Comparison of ENCODE assay signal across 1 mouse cellular context in the genomic region with DNA sequence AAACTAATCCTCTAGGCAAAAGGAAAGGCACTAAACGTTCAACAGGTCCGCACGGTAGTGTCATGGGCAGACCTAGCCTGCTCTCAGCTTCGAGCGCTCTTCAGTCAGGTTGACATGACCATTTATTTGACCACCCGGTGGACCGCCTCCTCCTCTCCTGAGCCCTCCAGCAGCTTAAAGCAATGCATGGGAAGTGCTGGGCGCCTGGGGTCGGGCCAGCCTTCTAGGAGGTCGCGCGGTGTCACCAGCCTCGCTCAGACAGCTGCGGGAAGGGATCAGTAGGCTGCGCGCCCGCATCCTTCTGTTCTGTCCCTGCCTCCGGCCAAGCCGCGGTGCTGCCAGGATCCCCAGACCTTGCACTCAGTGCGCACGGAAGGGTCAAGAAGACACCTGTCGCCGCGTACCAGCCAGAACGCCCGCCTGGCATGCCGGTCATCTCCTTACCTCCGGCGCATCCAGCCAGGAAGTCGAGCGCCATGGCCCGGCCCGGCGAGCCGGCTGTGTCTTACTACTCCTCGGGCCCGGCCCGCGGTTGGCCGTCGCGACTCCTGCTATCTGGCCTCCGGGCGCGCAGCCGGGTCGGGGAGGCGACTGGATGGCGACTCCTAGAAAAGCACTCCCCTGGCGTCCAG.
TF ChIP-seq lines count a peak whose summit lies in the region.

No protein-coding gene starts in this region.

TF ChIP-seq in CH12.LX, 34 proteins besides CTCF, POLR2A, EP300 and RAD21:
- no peak for TF ChIP-seq JUND (conservative IDR thresholded peaks at IDR 0.05; ENCODE audit: low read depth, low read length)
- TF ChIP-seq GABPA (IDR thresholded peaks at IDR 0.05; ENCODE audit: insufficient replicate concordance, low read depth, low read length), result no peak
- TF ChIP-seq SMC3 (IDR thresholded peaks at IDR 0.05; ENCODE audit: low read depth, low read length), result no peak
- TF ChIP-seq MAX (IDR thresholded peaks at IDR 0.05; ENCODE audit: low read length), result no peak
- no peak for TF ChIP-seq E2F4 (IDR thresholded peaks at IDR 0.05; ENCODE audit: insufficient replicate concordance, low read depth, low read length)
- TF ChIP-seq TCF12 (IDR thresholded peaks at IDR 0.05; ENCODE audit: low read depth, low read length), result no peak; the same call in 1 of the 2 replicates
- no peak for TF ChIP-seq TBP (conservative IDR thresholded peaks at IDR 0.05; ENCODE audit: low read depth, low read length)
- TF ChIP-seq MAFK (IDR thresholded peaks at IDR 0.05; ENCODE audit: insufficient replicate concordance, low read length), result no peak
- no peak for TF ChIP-seq RCOR1 (conservative IDR thresholded peaks at IDR 0.05; ENCODE audit: low read depth, low read length)
- TF ChIP-seq KAT2A (IDR thresholded peaks at IDR 0.05; ENCODE audit: insufficient replicate concordance, low read length), result no peak
- no peak for TF ChIP-seq BHLHE40 (IDR thresholded peaks at IDR 0.05; ENCODE audit: low read depth, low read length)
- no peak for TF ChIP-seq ZC3H11A (IDR thresholded peaks at IDR 0.05; ENCODE audit: low read depth, low read length)
- no peak for TF ChIP-seq ELF1 (IDR thresholded peaks at IDR 0.05; ENCODE audit: low read depth, low read length)
- no peak for TF ChIP-seq UBTF (IDR thresholded peaks at IDR 0.05; ENCODE audit: low read depth, low read length)
- TF ChIP-seq CHD1 (IDR thresholded peaks at IDR 0.05; ENCODE audit: low read depth, low read length), result no peak
- no peak for TF ChIP-seq SIN3A (IDR thresholded peaks at IDR 0.05; ENCODE audit: low read length)
